Comparison of ENCODE assay signal across 9 mouse cellular contexts in the genomic region with DNA sequence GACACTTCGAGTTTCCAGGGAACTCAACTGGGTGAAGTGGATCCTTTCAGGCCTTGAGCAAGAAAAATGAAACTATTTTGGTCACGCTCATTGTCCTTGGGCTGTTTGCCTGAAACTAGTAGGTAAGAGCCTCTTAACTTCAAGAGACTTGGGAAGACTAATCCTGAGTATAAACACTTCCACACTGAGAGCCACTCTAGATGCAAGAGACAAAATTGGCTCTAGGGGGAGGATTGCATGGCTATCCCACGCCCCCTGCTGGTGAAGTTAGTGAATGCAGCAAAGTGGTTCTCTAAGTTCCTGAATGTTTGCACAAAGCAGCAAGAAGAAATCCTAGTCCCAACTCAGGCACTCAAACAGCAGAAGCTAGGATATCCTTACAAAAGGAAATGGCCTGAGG. TPM values are rescaled to one million over a fixed set of nuclear protein-coding genes. Genes with fewer than 3 reads are reported as not detected.
DNase-seq lines count a peak whose midpoint lies in the region; ATAC-seq lines count a peak whose summit lies in the region.
"Had no signal": no experiment of that assay in that cellular context is flagged by ENCODE, and none has a peak within 500 bp of the region (broad histone marks: within the 10 kb centered on the region; RNA-seq: fewer than 3 reads in every experiment).

No protein-coding gene starts in this region.

- H3K4me2 ChIP-seq in embryonic facial prominence, embryonic 11.5 days (ENCODE audit: low read depth, low read length), result no peak overlapping the region
- H3K4me2 ChIP-seq: limb, embryonic 13.5 days had no signal

- no peaks in the 10 kb centered on the region for H3K27me3 ChIP-seq in embryonic facial prominence, embryonic 11.5 days (ENCODE audit: control insufficient read depth, insufficient read depth, low read length)
- H3K27me3 ChIP-seq: limb, embryonic 13.5 days had no signal

- ATAC-seq in embryonic facial prominence, embryonic 11.5 days (replicated peaks; ENCODE audit: insufficient number of reproducible peaks, low FRiP score, low TSS enrichment, low read depth), result no peak

- H3K4me3 ChIP-seq in embryonic facial prominence, embryonic 11.5 days (ENCODE audit: low read depth, low read length), result no peak overlapping the region
- H3K4me3 ChIP-seq: limb, embryonic 13.5 days had no signal

- no peak overlapping the region for H3K9ac ChIP-seq in embryonic facial prominence, embryonic 11.5 days (replicated peaks; ENCODE audit: low read length)
- H3K9ac ChIP-seq: limb, embryonic 13.5 days had no signal

- 38% methylated on average over 3 of the region's 3 CpGs for WGBS in embryonic facial prominence, embryonic 11.5 days

- H3K9me3 ChIP-seq in embryonic facial prominence, embryonic 11.5 days (replicated peaks; ENCODE audit: control insufficient read depth, low read length), result no peaks in the 10 kb centered on the region
- H3K9me3 ChIP-seq: limb, embryonic 13.5 days had no signal

- no peak overlapping the region for H3K27ac ChIP-seq in embryonic facial prominence, embryonic 11.5 days (replicated peaks; ENCODE audit: low read depth, low read length)
- H3K27ac ChIP-seq: limb, embryonic 13.5 days had no signal

- H3K4me1 ChIP-seq in embryonic facial prominence, embryonic 11.5 days (ENCODE audit: control insufficient read depth, insufficient read depth, low read length), result no peaks in the 10 kb centered on the region
- H3K4me1 ChIP-seq: limb, embryonic 13.5 days had no signal

- no peaks in the 10 kb centered on the region for H3K36me3 ChIP-seq in embryonic facial prominence, embryonic 11.5 days (replicated peaks; ENCODE audit: control insufficient read depth, insufficient read depth, low read depth, low read length)
- H3K36me3 ChIP-seq: limb, embryonic 13.5 days had no signal

- DNase-seq in CD8-positive naive resting alpha-beta T cell, adult 2 months (ENCODE audit: low read depth in 2 of 2, low spot score in 2 of 2), result peak; percentile 52 to 60
- DNase-seq in adrenal gland, postnatal 25 days, result peak; percentile 73
- DNase-seq in embryonic facial prominence, embryonic 11.5 days (ENCODE audit: low spot score), result peak; percentile 82
- peak; percentile 64 for DNase-seq in heart, adult 8-10 months (ENCODE audit: low spot score)
- DNase-seq in kidney, postnatal 25 days, result peak; percentile 63 to 81
- peak; percentile 73 to 81 for DNase-seq in lung, adult 18-20 months
- peak; percentile 85 for DNase-seq in retina, embryonic 14.5 days (ENCODE audit: low spot score)
- DNase-seq in thymus, postnatal 4 days, result peak; percentile 82

RNA-seq across cellular contexts. Expression of a gene that starts 13.1 kb away (rescaled TPM):
- 17.8 and 24.4 TPM in 2 replicates for total RNA-seq in adrenal gland, postnatal 25 days (2021)
- 9.1 and 9.4 TPM in 2 replicates for polyA plus RNA-seq in embryonic facial prominence, embryonic 11.5 days (2014; fragmentation: Nextera tagmentation; extraction: Ambion mirVana)
- total RNA-seq in heart, adult 8-10 months (2022), result under 1 TPM in 3 of 4 experiments, not detected in 1; 0.28 to 0.40 (median 0.31) TPM

RNA-seq across cellular contexts. Expression of a gene that starts 18.8 kb away (rescaled TPM):
- 211 and 225 TPM in 2 replicates for total RNA-seq in adrenal gland, postnatal 25 days (2021)
- 95.9 and 97.1 TPM in 2 replicates for polyA plus RNA-seq in embryonic facial prominence, embryonic 11.5 days (2014; fragmentation: Nextera tagmentation; extraction: Ambion mirVana)
- 100 to 1,000 TPM in 1 of 4 experiments, 10 to 100 TPM in 3; 88.6 to 105 (median 94.1) TPM for total RNA-seq in heart, adult 8-10 months (2022)

Comparison
In these comparisons a context has a peak if more than half of its experiments do, and no peak if none do; other contexts are left out.
1. RNA of a gene that starts 13.1 kb away (total RNA-seq): 17.8 to 24.4 TPM in adrenal gland, postnatal 25 days; 0.28 to 0.40 TPM in heart, adult 8-10 months; every median in the first group is over 10 times any median in the second.
2. Peak in every context shown above with its lines, with median percentiles within 50 percentile points of each other: DNase-seq.